Mouse (Mus musculus): ENCODE data around the gene Hdac9. TPM values are rescaled to one million over a fixed set of nuclear protein-coding genes. Genes with fewer than 3 reads are reported as not detected.

Hdac9 gene
- polyA plus RNA-seq, 1 experiment from 2014 or later = 1.6 TPM

DNA sequence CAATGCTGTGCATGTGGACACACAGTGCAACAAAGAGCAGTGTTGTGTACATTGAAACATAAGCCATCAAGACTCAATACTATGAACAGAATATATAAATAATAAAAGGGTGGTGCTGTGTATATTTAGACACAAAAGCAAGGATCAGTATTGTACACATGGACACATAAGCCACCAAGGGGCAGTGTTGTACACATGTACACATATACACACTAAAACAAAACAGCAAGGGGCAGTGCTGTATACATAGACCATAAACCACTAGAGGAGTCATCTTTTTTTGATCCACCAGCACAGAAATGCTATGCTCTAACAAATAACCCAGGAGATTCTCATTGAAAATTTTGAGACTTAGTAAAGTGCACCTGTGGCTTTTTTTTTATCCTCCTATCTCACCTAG, 255.5 kb downstream of the Hdac9 start:
- Histone ChIP-seq H3K4me3 (ENCODE audit: low read depth, low read length) (no peak overlapping the region), H3K9ac (ENCODE audit: low read depth, low read length) (no peak overlapping the region), H3K4me1 (ENCODE audit: control insufficient read depth, low read depth, low read length) (no peaks in the 10 kb centered on the region), H3K27ac (ENCODE audit: low read length) (no peak overlapping the region), H3K36me3 (ENCODE audit: control insufficient read depth, insufficient read depth) (no peaks in the 10 kb centered on the region), H3K4me2 (ENCODE audit: low read depth, low read length) (no peak overlapping the region), H3K9me3 (replicated peaks; ENCODE audit: control insufficient read depth, low read length) (no peaks in the 10 kb centered on the region), H3K27me3 (ENCODE audit: control insufficient read depth, insufficient read depth, low read depth, low read length) (no peaks in the 10 kb centered on the region)
- ATAC-seq (ENCODE audit: low read depth) = no peak

DNA sequence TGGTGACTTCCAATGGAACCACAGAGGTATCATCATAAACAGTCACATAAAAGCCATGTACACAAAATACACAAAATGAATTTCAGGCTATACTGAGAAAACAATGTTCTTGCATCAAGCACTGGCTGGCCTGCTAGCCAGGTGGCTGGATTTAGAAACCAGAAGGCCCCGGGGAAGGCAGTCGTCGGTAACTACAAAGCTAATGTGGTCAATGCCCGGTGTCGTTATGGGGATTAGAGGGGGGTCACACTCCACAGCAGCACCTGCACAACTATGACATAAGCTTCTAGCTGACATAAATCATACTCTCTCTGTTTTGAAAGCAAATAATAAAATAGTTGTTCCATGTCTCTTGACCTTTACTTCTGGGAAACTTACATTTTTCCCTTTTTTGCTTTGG, 256.9 kb downstream of the Hdac9 start:
- H3K27me3 ChIP-seq (ENCODE audit: control insufficient read depth, insufficient read depth, low read depth, low read length) = no peaks in the 10 kb centered on the region
- no peak for ATAC-seq (ENCODE audit: low read depth)
- WGBS (ENCODE audit: insufficient replicate concordance) = 63% methylated on average over 5 of the region's 5 CpGs
- no peaks in the 10 kb centered on the region for H3K9me3 ChIP-seq (replicated peaks; ENCODE audit: control insufficient read depth, low read length)
- no peak overlapping the region for H3K4me3 ChIP-seq (ENCODE audit: low read depth, low read length)
- H3K27ac ChIP-seq (ENCODE audit: low read length) = no peak overlapping the region
- H3K4me1 ChIP-seq (ENCODE audit: control insufficient read depth, low read depth, low read length) = no peaks in the 10 kb centered on the region
- H3K9ac ChIP-seq (ENCODE audit: low read depth, low read length) = no peak overlapping the region
- no peak overlapping the region for H3K4me2 ChIP-seq (ENCODE audit: low read depth, low read length)
- no peaks in the 10 kb centered on the region for H3K36me3 ChIP-seq (ENCODE audit: control insufficient read depth, insufficient read depth)

DNA sequence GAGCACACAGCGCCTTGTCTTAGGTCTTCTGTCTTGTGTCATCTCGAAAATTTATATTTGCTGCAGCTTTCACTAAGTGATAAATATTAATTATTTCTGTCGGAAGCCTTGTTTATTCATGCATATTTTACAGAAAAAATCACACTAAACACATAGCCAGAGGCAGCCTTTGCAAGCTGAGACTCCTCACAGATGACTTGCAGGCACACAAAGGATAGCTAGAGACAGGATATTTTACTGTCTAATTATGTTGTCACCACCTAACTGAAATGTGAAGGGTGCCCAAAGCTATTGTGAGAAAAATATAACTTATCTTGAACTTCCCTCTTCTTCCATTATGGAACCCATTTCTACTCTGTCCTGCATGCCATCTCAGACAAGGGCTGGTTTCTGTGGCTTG, 258.3 kb downstream of the Hdac9 start:
- Histone ChIP-seq H3K4me1 (ENCODE audit: control insufficient read depth, low read depth, low read length) (no peaks in the 10 kb centered on the region), H3K4me3 (ENCODE audit: low read depth, low read length) (no peak overlapping the region), H3K9ac (ENCODE audit: low read depth, low read length) (no peak overlapping the region), H3K9me3 (replicated peaks; ENCODE audit: control insufficient read depth, low read length) (no peaks in the 10 kb centered on the region), H3K4me2 (ENCODE audit: low read depth, low read length) (no peak overlapping the region), H3K27ac (ENCODE audit: low read length) (no peak overlapping the region), H3K36me3 (ENCODE audit: control insufficient read depth, insufficient read depth) (no peaks in the 10 kb centered on the region), H3K27me3 (ENCODE audit: control insufficient read depth, insufficient read depth, low read depth, low read length) (no peaks in the 10 kb centered on the region)
- ATAC-seq (ENCODE audit: low read depth) = no peak
- 58% methylated on average over 3 of the region's 3 CpGs for WGBS (ENCODE audit: insufficient replicate concordance)

DNA sequence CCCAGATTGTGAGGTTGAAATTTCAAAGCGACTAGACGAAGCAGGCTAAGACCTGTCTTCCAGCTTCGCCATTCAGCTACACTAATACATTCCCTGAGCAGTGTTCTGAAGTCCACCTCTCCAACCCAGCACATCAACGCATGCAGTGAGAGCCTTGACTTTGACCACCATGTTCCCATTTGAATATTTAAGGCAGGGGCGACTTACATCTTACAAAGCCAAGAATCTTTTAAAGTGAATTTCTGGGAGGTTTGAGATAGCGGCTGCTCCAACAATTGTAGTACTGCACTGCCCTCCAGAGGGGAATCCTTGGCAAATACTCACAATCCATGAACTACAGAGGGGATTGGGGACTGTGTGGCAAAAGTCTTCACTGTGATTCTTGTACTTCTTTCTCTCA, 258.8 kb downstream of the Hdac9 start:
- no peak overlapping the region for H3K27ac ChIP-seq (ENCODE audit: low read length)
- H3K9me3 ChIP-seq (replicated peaks; ENCODE audit: control insufficient read depth, low read length) = no peaks in the 10 kb centered on the region
- no peak overlapping the region for H3K9ac ChIP-seq (ENCODE audit: low read depth, low read length)
- no peaks in the 10 kb centered on the region for H3K4me1 ChIP-seq (ENCODE audit: control insufficient read depth, low read depth, low read length)
- no peak overlapping the region for H3K4me3 ChIP-seq (ENCODE audit: low read depth, low read length)
- H3K27me3 ChIP-seq (ENCODE audit: control insufficient read depth, insufficient read depth, low read depth, low read length) = no peaks in the 10 kb centered on the region
- H3K36me3 ChIP-seq (ENCODE audit: control insufficient read depth, insufficient read depth) = no peaks in the 10 kb centered on the region
- no peak overlapping the region for H3K4me2 ChIP-seq (ENCODE audit: low read depth, low read length)
- WGBS (ENCODE audit: insufficient replicate concordance) = 43% methylated on average over 6 of the region's 6 CpGs
- no peak for ATAC-seq (ENCODE audit: low read depth)

DNA sequence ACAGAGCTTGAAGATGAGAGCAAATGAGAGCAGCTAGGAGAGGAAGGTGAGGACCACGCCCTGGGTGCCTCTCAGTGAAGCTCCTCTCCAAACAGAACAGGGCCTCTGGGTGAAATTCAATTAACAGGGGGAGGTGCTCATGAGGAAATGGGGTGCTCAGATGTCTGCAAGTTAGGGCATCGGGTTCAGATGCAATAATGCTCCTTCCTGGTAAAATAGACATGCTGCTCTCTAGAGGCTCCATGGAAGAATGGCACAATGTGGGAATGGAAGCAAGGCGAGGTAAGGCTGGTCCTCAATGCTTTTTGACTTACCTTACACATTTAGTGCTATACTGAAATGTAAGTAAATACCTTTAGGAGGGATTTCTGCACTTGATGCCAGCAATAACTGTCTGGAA, 263.3 kb downstream of the Hdac9 start:
- no peak for ATAC-seq (ENCODE audit: low read depth)
- no peak overlapping the region for H3K27ac ChIP-seq (ENCODE audit: low read length)
- WGBS (ENCODE audit: insufficient replicate concordance) = 25% methylated on average over 3 of the region's 3 CpGs

DNA sequence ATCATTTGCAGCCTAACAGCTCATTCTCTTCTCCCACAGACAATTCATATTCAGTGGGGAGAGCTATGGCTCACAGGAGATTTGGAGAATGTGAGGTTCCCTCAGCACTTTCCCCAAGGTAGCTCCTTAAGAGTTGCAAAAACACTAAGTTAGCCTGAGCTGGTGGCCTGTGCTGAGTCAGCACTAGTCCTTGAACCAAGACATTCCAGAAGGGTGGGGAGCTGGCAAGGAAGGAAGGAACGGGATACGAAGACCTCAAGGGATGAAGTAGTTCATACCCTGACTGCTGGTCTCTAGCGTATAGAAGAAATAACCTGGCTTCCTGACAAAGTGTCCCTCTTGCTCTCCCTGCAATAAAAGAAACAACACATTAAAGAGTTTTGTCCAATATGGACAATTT, 268.1 kb downstream of the Hdac9 start:
- H3K9me3 ChIP-seq (replicated peaks; ENCODE audit: control insufficient read depth, low read length) = no peaks in the 10 kb centered on the region
- 65% methylated on average over 3 of the region's 3 CpGs for WGBS (ENCODE audit: insufficient replicate concordance)
- no peak overlapping the region for H3K4me3 ChIP-seq (ENCODE audit: low read depth, low read length)
- no peak for ATAC-seq (ENCODE audit: low read depth)
- no peaks in the 10 kb centered on the region for H3K4me1 ChIP-seq (ENCODE audit: control insufficient read depth, low read depth, low read length)
- H3K9ac ChIP-seq (ENCODE audit: low read depth, low read length) = no peak overlapping the region
- H3K36me3 ChIP-seq (ENCODE audit: control insufficient read depth, insufficient read depth) = no peaks in the 10 kb centered on the region
- no peak overlapping the region for H3K27ac ChIP-seq (ENCODE audit: low read length)
- no peaks in the 10 kb centered on the region for H3K27me3 ChIP-seq (ENCODE audit: control insufficient read depth, insufficient read depth, low read depth, low read length)
- H3K4me2 ChIP-seq (ENCODE audit: low read depth, low read length) = no peak overlapping the region

More for the DNA sequence above, 263.3 kb downstream of the Hdac9 start:
- Histone ChIP-seq H3K36me3 (ENCODE audit: control insufficient read depth, insufficient read depth) (no peaks in the 10 kb centered on the region), H3K4me2 (ENCODE audit: low read depth, low read length) (no peak overlapping the region), H3K9ac (ENCODE audit: low read depth, low read length) (no peak overlapping the region), H3K27me3 (ENCODE audit: control insufficient read depth, insufficient read depth, low read depth, low read length) (no peaks in the 10 kb centered on the region), H3K4me3 (ENCODE audit: low read depth, low read length) (no peak overlapping the region), H3K4me1 (ENCODE audit: control insufficient read depth, low read depth, low read length) (no peaks in the 10 kb centered on the region), H3K9me3 (replicated peaks; ENCODE audit: control insufficient read depth, low read length) (no peaks in the 10 kb centered on the region)

DNA sequence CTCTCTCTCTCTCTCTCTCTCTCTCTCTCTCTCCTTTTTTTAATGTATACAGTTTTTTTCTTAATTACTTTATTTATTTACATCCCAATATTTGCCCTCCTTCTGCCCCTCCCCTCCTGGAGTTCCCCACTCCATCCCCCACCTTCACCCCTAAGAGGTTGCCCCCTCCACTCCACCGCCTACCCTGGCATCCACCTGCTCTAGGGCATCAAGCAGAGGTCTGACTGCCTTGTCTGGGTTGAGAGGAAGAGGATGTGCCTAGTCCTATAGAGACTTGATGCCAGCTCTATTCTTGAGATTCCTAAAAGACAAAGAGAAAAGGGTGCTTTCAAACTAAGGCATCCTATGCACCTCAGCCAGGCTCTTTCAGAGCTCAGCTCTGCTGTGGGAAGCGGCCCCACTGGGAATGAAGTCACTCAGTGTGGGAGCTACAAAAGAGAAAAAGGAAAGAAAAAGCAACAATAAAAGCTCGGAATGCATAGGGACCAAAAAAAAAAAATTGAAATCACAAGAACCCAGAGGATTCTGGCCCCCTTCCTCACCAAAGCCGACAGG, 275.1 kb downstream of the Hdac9 start:
- Histone ChIP-seq H3K4me2 (ENCODE audit: low read depth, low read length) (no peak overlapping the region), H3K27me3 (ENCODE audit: control insufficient read depth, insufficient read depth, low read depth, low read length) (no peaks in the 10 kb centered on the region), H3K9me3 (replicated peaks; ENCODE audit: control insufficient read depth, low read length) (no peaks in the 10 kb centered on the region), H3K4me3 (ENCODE audit: low read depth, low read length) (no peak overlapping the region), H3K4me1 (ENCODE audit: control insufficient read depth, low read depth, low read length) (no peaks in the 10 kb centered on the region), H3K27ac (ENCODE audit: low read length) (no peak overlapping the region), H3K36me3 (ENCODE audit: control insufficient read depth, insufficient read depth) (no peaks in the 10 kb centered on the region), H3K9ac (ENCODE audit: low read depth, low read length) (no peak overlapping the region)
- WGBS (ENCODE audit: insufficient replicate concordance) = 56% methylated on average over 4 of the region's 4 CpGs
- ATAC-seq (ENCODE audit: low read depth) = no peak

DNA sequence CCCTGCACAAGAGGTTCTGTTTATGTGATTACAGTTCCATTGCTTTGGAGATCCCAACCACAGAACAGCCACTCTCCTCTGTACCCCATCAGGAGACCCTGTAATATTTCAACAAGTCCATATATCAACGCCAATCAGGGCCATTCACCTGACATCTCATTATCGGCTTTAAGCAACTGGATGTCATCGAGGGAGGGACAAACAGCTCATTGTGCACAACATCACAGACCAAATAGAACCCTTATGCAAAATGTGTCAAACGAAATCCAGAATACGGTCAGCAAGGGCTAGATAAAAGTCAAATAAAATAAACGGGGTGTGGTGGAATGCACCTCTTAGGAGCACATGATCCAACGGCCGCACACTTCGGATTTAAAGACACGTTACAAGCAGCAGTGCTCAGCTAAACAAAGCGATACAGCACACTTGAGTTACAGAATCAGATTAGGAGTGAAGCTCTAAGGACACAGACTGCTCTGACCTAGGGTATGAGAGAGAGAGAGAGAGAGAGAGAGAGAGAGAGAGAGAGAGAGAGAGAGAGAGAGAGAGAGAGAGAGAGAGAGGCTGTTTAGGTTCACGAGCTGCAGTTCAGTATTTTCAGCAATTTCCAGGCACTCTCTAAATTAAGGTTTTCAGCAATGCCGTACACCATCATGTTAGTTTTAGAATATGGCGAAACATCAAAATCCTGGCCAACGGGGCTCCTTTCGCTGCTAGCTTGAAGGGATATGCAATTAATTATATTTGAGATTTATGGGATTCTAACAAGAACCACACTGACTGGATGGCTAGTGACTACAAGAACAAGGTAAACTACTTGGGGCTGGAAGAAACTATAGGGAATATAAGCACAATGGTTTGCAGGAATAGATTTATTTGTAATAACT, 279.4 kb downstream of the Hdac9 start:
- WGBS (ENCODE audit: insufficient replicate concordance) = 69% methylated on average over 16 of the region's 16 CpGs
- H3K4me3 ChIP-seq (ENCODE audit: low read depth, low read length) = no peak overlapping the region
- H3K27ac ChIP-seq (ENCODE audit: low read length) = no peak overlapping the region
- H3K36me3 ChIP-seq (ENCODE audit: control insufficient read depth, insufficient read depth) = no peaks in the 10 kb centered on the region
- H3K9me3 ChIP-seq (replicated peaks; ENCODE audit: control insufficient read depth, low read length) = no peaks in the 10 kb centered on the region
- no peak overlapping the region for H3K4me2 ChIP-seq (ENCODE audit: low read depth, low read length)
- H3K9ac ChIP-seq (ENCODE audit: low read depth, low read length) = no peak overlapping the region
- H3K4me1 ChIP-seq (ENCODE audit: control insufficient read depth, low read depth, low read length) = no peaks in the 10 kb centered on the region
- ATAC-seq (ENCODE audit: low read depth) = no peak
- no peaks in the 10 kb centered on the region for H3K27me3 ChIP-seq (ENCODE audit: control insufficient read depth, insufficient read depth, low read depth, low read length)

DNA sequence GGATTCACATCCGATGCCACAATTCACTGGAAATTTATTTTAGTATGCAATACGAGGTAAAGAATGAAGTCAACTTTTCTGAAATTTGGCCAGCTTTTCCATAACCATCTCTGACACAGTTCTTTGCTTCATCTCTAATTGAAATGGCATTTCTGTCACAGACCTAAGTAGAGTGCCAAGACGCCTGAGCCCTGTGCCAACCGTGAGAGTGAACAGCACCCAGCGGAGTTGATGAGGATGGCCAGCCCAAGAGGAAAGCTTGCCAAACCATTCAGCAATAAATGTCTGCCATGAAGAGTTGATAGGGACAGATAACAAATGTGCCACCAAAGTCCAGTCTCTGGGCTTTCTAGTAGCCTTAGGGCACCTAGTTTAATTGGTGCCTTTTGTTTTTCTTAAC, 297.8 kb downstream of the Hdac9 start:
- H3K27me3 ChIP-seq (ENCODE audit: control insufficient read depth, insufficient read depth, low read depth, low read length) = no peaks in the 10 kb centered on the region
- no peak overlapping the region for H3K27ac ChIP-seq (ENCODE audit: low read length)
- H3K4me2 ChIP-seq (ENCODE audit: low read depth, low read length) = no peak overlapping the region
- no peaks in the 10 kb centered on the region for H3K4me1 ChIP-seq (ENCODE audit: control insufficient read depth, low read depth, low read length)
- no peak overlapping the region for H3K9ac ChIP-seq (ENCODE audit: low read depth, low read length)
- no peaks in the 10 kb centered on the region for H3K9me3 ChIP-seq (replicated peaks; ENCODE audit: control insufficient read depth, low read length)
- WGBS (ENCODE audit: insufficient replicate concordance) = 61% methylated on average over 5 of the region's 5 CpGs
- no peak overlapping the region for H3K4me3 ChIP-seq (ENCODE audit: low read depth, low read length)
- no peaks in the 10 kb centered on the region for H3K36me3 ChIP-seq (ENCODE audit: control insufficient read depth, insufficient read depth)
- ATAC-seq (ENCODE audit: low read depth) = no peak

Measured in liver, embryonic 16.5 days (tissue).